Mouse (Mus musculus) cerebellum, adult 2 months (tissue): Measurements from ENCODE around the gene Avpr2. TPM values are rescaled to one million over a fixed set of nuclear protein-coding genes. Genes with fewer than 3 reads are reported as not detected.

Source experiments
- DNase-seq, 2 experiments: peaks; one replicate each; pipeline ENCODE4 v3.0.0; 2021
- H3K27ac ChIP-seq: fragments of 200-500 bp; 2 replicates; pipeline ENCODE4 v1.5.1; 2012; ENCODE audit warnings: low read length, control low read depth, inconsistent platforms; ENCODE audit not compliant: insufficient read depth
- H3K27me3 ChIP-seq: fragments of 200-500 bp; 2 replicates; pipeline ENCODE4 v1.6.1; 2012; ENCODE audit warnings: inconsistent platforms, mild to moderate bottlenecking, low read length, moderate library complexity; ENCODE audit not compliant: control insufficient read depth, insufficient read depth
- H3K4me1 ChIP-seq: fragments of 200-500 bp; 2 replicates; pipeline ENCODE4 v1.6.1; 2011; ENCODE audit warnings: low read length; ENCODE audit not compliant: control insufficient read depth, insufficient read depth
- H3K4me3 ChIP-seq: fragments of 200-500 bp; replicated peaks from 2 replicates; pipeline ENCODE3; 2011; ENCODE audit warnings: mild to moderate bottlenecking, low read depth, low read length, control low read depth; ENCODE audit not compliant: insufficient read depth
- CTCF ChIP-seq: fragments of 200-500 bp; IDR thresholded peaks from 2 replicates; pipeline ENCODE4 v1.5.1; 2011; ENCODE audit warnings: low read depth, mild to moderate bottlenecking, control low read depth, low read length, moderate library complexity, borderline replicate concordance; ENCODE audit not compliant: insufficient read depth
- POLR2A ChIP-seq: fragments of 200-500 bp; IDR thresholded peaks from 2 replicates; pipeline ENCODE4 v1.6.1; 2011; ENCODE audit warnings: low read length, control low read depth, borderline replicate concordance; ENCODE audit not compliant: insufficient read depth
- WGBS: fragments of 180-500 bp; shearing (Covaris S2); methylation state at CpG from one replicate; pipeline ENCODE4 v1.1.7; 2018; 5-methylcytosine and 5-hydroxymethylcytosine counted together
- polyA plus RNA-seq: library from polyadenylated mRNA; depleted of rRNA; stranded (reverse); fragments of >200 nt; gene quantifications from 2 replicates; pipeline ENCODE4 v1.2.3, GENCODE M21; 2012

Avpr2 gene
- polyA plus RNA-seq, 1 experiment, result 0.16 TPM

GRCm38 (mm10) chrX:73897959-73898358, 6.1 kb downstream of the Avpr2 start:
- Histone ChIP-seq H3K4me3 (no peak overlapping the region), H3K27me3 (no peaks in the 10 kb centered on the region), H3K27ac (no peak overlapping the region), H3K4me1 (0 out of 2 replicates have a peak, but pooled peaks cover 2% of the 10 kb centered on the region)
- TF ChIP-seq POLR2A (no peak), CTCF (no peak)
- DNase-seq, result no peak
- WGBS, result 69% methylated on average over 3 of the region's 3 CpGs

- H3K27ac ChIP-seq, result no peak overlapping the region
- TF ChIP-seq CTCF (no peak), POLR2A (no peak)
- WGBS, result 70% methylated on average over 1 of the region's 1 CpGs
- H3K4me3 ChIP-seq, result no peak overlapping the region
- no peak for DNase-seq
- H3K27me3 ChIP-seq, result no peaks in the 10 kb centered on the region
- H3K4me1 ChIP-seq, result no peaks in the 10 kb centered on the region
Measured at GRCm38 (mm10) chrX:73910049-73910448, 18.1 kb downstream of the Avpr2 start.

GRCm38 (mm10) chrX:73910451-73910850, 18.5 kb downstream of the Avpr2 start:
- no peak overlapping the region for H3K27ac ChIP-seq
- no peaks in the 10 kb centered on the region for H3K27me3 ChIP-seq
- no peak overlapping the region for H3K4me3 ChIP-seq
- TF ChIP-seq POLR2A, result no peak
- no peak for TF ChIP-seq CTCF
- no peaks in the 10 kb centered on the region for H3K4me1 ChIP-seq
- no peak for DNase-seq

- Histone ChIP-seq H3K27me3 (no peaks in the 10 kb centered on the region), H3K4me3 (no peak overlapping the region), H3K4me1 (no peaks in the 10 kb centered on the region), H3K27ac (no peak overlapping the region)
- WGBS, result 18% methylated on average over 25 of the region's 26 CpGs
- TF ChIP-seq CTCF, result no peak
- TF ChIP-seq POLR2A, result no peak
- DNase-seq, result no peak
Measured at GRCm38 (mm10) chrX:73911156-73911555, 19.3 kb downstream of the Avpr2 start.

GRCm38 (mm10) chrX:73911588-73911987, 19.7 kb downstream of the Avpr2 start:
- no peaks in the 10 kb centered on the region for H3K4me1 ChIP-seq
- no peak for DNase-seq
- H3K4me3 ChIP-seq, result no peak overlapping the region
- H3K27me3 ChIP-seq, result no peaks in the 10 kb centered on the region
- whole genome bisulfite sequencing, result 94% methylated on average over 2 of the region's 2 CpGs
- TF ChIP-seq POLR2A (no peak), CTCF (no peak)
- no peak overlapping the region for H3K27ac ChIP-seq

- 16% methylated on average over 31 of the region's 31 CpGs for WGBS
- Histone ChIP-seq H3K4me3 (peak overlapping the region; percentile 60), H3K4me1 (0 out of 2 replicates have a peak, but pooled peaks cover 2% of the 10 kb centered on the region), H3K27ac (peak overlapping the region; percentile 70), H3K27me3 (no peaks in the 10 kb centered on the region)
- peak; percentile 84 to 96 for DNase-seq
- TF ChIP-seq POLR2A (0 out of 2 replicates have a peak, but pooled peaks have one; percentile 21), CTCF (peak; percentile 32; the same call in 1 of the 2 replicates)
Measured at GRCm38 (mm10) chrX:73914827-73915703, 23.2 kb downstream of the Avpr2 start.

GRCm38 (mm10) chrX:73916945-73917344, 25.0 kb downstream of the Avpr2 start:
- 60% methylated on average over 8 of the region's 8 CpGs for WGBS
- Histone ChIP-seq H3K4me1 (0 out of 2 replicates have a peak, but pooled peaks cover 2% of the 10 kb centered on the region), H3K4me3 (no peak overlapping the region), H3K27me3 (no peaks in the 10 kb centered on the region), H3K27ac (no peak overlapping the region)
- DNase-seq, result no peak
- TF ChIP-seq CTCF, result no peak
- no peak for TF ChIP-seq POLR2A

DNA sequence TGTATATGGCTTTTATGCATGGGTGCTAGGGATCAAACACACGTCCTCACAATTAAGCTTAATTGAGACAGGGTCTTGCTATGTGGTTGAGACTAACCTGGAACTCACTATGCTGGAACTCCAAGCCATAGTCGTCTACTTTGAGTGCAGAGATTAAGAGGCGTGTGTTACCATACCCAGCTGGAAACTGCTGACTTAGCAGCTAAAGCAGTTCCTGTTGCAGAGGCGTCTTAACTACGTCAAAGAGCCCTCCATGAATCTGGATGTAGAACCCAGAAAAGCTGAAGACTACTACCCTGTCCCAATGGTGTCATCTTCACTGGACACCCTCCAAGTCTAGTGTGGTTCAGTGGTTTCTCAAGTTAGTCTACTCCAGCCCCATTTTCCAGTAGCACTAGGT, 26.7 kb downstream of the Avpr2 start:
- Histone ChIP-seq H3K4me3 (no peak overlapping the region), H3K27ac (no peak overlapping the region), H3K4me1 (0 out of 2 replicates have a peak, but pooled peaks cover 2% of the 10 kb centered on the region), H3K27me3 (no peaks in the 10 kb centered on the region)
- WGBS, result 74% methylated on average over 5 of the region's 5 CpGs
- no peak for DNase-seq
- TF ChIP-seq CTCF (no peak), POLR2A (no peak)
